Mouse (Mus musculus) embryonic facial prominence, embryonic 11.5 days (tissue): Measurements from ENCODE around the gene Atp8b5. TPM values are rescaled to one million over a fixed set of nuclear protein-coding genes. Genes with fewer than 3 reads are reported as not detected.

Experiments
- ATAC-seq: fragments of 200-750 bp; cut with Nextera tagmentation; replicated peaks from 2 replicates; pipeline ENCODE4 v1.8.0; 2017; ENCODE audit warnings: low read depth; ENCODE audit not compliant: insufficient number of reproducible peaks, low FRiP score, low TSS enrichment
- DNase-seq: peaks from one replicate; pipeline ENCODE4 v3.0.0-alpha.2; 2015; ENCODE audit warnings: low spot score
- H3K27ac ChIP-seq: fragments of 300-500 bp; sonication (generic); replicated peaks from 2 replicates; pipeline ENCODE4 v1.5.1; 2014; ENCODE audit warnings: mild to moderate bottlenecking, low read depth, low read length, control low read depth
- H3K27me3 ChIP-seq: fragments of 300-500 bp; sonication (generic); 2 replicates; pipeline ENCODE4 v1.6.1; 2014; ENCODE audit warnings: mild to moderate bottlenecking, low read length, moderate library complexity, mixed read lengths; ENCODE audit not compliant: control insufficient read depth, insufficient read depth
- H3K36me3 ChIP-seq: fragments of 300-500 bp; sonication (generic); replicated peaks from 2 replicates; pipeline ENCODE4 v1.6.1; 2014; ENCODE audit warnings: low read depth, mild to moderate bottlenecking, low read length, moderate library complexity, mixed read lengths; ENCODE audit not compliant: control insufficient read depth, insufficient read depth
- H3K4me1 ChIP-seq: fragments of 300-500 bp; sonication (generic); 2 replicates; pipeline ENCODE4 v1.6.1; 2014; ENCODE audit warnings: low read length, mixed read lengths; ENCODE audit not compliant: control insufficient read depth, insufficient read depth
- H3K4me2 ChIP-seq: fragments of 300-500 bp; sonication (generic); 2 replicates; pipeline ENCODE4 v1.6.1; 2014; ENCODE audit warnings: low read depth, mild to moderate bottlenecking, control low read depth, low read length, moderate library complexity
- H3K4me3 ChIP-seq: fragments of 300-500 bp; sonication (generic); 2 replicates; pipeline ENCODE4 v1.5.1; 2014; ENCODE audit warnings: low read depth, low read length, control low read depth
- H3K9ac ChIP-seq: fragments of 300-500 bp; sonication (generic); replicated peaks from 2 replicates; pipeline ENCODE4 v1.6.1; 2014; ENCODE audit warnings: mild to moderate bottlenecking, control low read depth, low read length
- H3K9me3 ChIP-seq: fragments of 300-500 bp; sonication (generic); replicated peaks from 2 replicates; pipeline ENCODE4 v1.6.1; 2016; ENCODE audit warnings: mild to moderate bottlenecking, low read length, inconsistent platforms, mixed read lengths; ENCODE audit not compliant: control insufficient read depth
- WGBS: fragments of 180-500 bp; shearing (Covaris S2); extraction: QIAGEN DNeasy Blood & Tissue Kit; methylation state at CpG from one replicate; pipeline ENCODE4 v1.1.7; 2014; 5-methylcytosine and 5-hydroxymethylcytosine counted together
- polyA plus RNA-seq: library from polyadenylated mRNA; unstranded; fragments of >200 nt; fragmentation: Nextera tagmentation; extraction: Ambion mirVana; gene quantifications from 2 replicates; pipeline ENCODE4 v1.2.1, GENCODE M21; 2014

The Atp8b5 gene
- polyA plus RNA-seq, 1 experiment from 2014 or later = 0.58 TPM

DNA sequence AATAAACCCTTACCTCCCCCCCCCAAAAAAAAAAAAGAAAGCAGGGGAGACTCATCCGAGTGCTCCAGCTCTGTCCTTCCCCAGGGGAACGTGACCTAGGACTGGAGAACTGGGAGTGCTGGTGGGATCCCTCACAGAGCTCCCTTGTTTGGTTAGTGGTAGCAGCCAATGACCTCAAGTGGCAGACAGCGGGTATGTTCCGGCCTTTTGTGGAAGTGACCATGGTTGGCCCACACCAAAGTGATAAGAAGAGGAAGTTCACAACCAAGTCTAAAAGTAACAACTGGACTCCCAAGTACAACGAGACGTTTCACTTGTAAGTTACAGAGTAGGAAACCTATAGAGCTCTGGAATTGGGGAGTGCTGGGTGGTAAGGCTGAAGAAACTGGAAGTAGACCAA lies 4.1 kb upstream of the Atp8b5 start:
- Histone ChIP-seq H3K27ac (no peak overlapping the region), H3K4me2 (no peak overlapping the region), H3K27me3 (no peaks in the 10 kb centered on the region), H3K9ac (no peak overlapping the region), H3K4me3 (no peak overlapping the region), H3K36me3 (no peaks in the 10 kb centered on the region), H3K9me3 (no peaks in the 10 kb centered on the region), H3K4me1 (no peaks in the 10 kb centered on the region; the same call in 1 of the 2 replicates)
- 88% methylated on average over 6 of the region's 6 CpGs for WGBS
- ATAC-seq (no peak), DNase-seq (no peak)

DNA sequence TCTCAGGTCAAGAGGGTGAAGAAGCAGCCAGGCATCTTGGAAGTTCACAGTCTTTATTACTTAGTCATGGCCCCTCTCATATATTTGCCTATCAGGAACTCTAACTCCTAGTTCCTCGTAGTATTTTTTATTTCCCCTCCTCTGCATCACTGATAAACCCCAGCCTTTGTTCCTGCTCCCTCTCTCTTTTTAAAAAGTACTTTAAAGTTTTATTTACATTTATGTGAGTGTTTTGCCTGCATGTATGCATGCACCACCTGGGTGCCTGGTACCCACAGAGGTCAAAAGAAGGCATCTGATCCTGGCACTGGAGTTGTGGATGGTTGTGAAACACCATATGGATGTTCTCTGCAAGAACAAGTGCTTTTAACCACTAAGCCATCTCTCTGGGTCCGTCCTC lies 813 bp upstream of the Atp8b5 start:
- Histone ChIP-seq H3K4me2 (no peak overlapping the region), H3K9me3 (no peaks in the 10 kb centered on the region), H3K27me3 (no peaks in the 10 kb centered on the region), H3K4me1 (no peaks in the 10 kb centered on the region), H3K4me3 (no peak overlapping the region), H3K36me3 (no peaks in the 10 kb centered on the region), H3K9ac (no peak overlapping the region), H3K27ac (no peak overlapping the region)
- WGBS = 66% methylated on average over 2 of the region's 2 CpGs
- ATAC-seq (no peak), DNase-seq (no peak)

DNA sequence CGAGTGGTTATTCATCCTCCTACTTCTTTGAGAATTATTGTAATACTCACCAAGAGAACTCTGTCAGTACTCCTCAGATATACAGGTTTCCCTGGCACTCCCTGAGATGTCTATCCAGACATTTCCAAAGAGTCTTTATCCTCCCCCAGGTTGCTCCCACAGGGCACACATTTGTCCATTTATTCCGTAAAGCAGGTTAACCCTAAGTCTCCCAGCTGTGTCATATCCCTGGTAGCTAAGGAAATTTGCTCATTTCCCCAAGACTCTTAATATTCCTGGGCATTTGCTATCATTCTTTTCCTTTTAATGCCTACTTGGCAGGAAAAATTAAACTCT lies 332 bp downstream of the Atp8b5 start:
- DNase-seq (no peak), ATAC-seq (no peak)
- H3K4me3 ChIP-seq = no peak overlapping the region
- H3K4me1 ChIP-seq = no peaks in the 10 kb centered on the region
- H3K9ac ChIP-seq = peak overlapping the region; percentile 59; the same call in 1 of the 2 replicates
- H3K4me2 ChIP-seq = peak overlapping the region; percentile 25
- no peak overlapping the region for H3K27ac ChIP-seq
- H3K27me3 ChIP-seq = no peaks in the 10 kb centered on the region
- H3K9me3 ChIP-seq = no peaks in the 10 kb centered on the region
- 18% methylated on average over 2 of the region's 2 CpGs for WGBS
- no peaks in the 10 kb centered on the region for H3K36me3 ChIP-seq

DNA sequence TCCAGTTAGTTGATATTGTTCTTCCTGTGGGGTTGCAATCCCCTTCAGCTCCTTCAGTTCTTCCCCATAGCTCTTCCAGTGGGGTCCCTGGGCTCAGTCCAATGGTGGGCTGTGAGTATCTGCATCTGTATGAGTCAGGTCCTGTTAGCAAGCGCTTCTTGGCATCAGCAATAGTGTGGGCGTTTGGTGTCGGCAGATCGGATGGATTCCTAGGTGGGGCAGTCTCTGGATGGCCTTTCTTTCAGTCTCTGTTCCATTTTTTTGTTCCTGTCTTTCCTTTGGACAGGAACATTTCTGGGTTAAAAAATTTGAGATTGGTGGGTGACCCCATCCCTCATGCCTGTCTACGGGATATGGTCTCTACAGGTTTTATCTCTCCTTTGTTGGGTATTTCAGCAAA lies 18.5 kb downstream of the Atp8b5 start:
- no peak overlapping the region for H3K4me2 ChIP-seq
- no peaks in the 10 kb centered on the region for H3K27me3 ChIP-seq
- no peaks in the 10 kb centered on the region for H3K4me1 ChIP-seq
- DNase-seq (no peak), ATAC-seq (no peak)
- H3K4me3 ChIP-seq = no peak overlapping the region
- WGBS = 97% methylated on average over 5 of the region's 5 CpGs
- no peaks in the 10 kb centered on the region for H3K9me3 ChIP-seq
- no peak overlapping the region for H3K27ac ChIP-seq
- H3K9ac ChIP-seq = no peak overlapping the region
- no peaks in the 10 kb centered on the region for H3K36me3 ChIP-seq

DNA sequence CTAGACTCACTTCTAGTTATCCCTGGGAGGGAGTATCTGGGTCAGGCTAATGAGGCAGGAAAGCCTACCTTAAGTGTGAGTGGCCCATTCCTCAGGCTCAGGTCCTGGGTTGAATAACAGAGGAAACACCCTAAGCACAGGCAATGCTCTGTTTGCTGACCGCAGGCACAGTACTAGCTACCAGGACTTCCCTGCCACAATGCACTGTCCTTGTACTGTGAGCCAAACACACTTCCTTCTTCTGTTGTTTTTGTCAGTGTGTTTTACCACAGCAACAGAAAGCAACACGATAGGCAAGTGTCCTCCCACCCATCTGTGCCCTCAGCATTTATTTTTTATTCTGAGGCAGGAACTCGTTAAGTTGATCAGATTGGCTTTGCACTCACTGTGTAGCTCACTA lies 20.3 kb downstream of the Atp8b5 start:
- H3K36me3 ChIP-seq = no peaks in the 10 kb centered on the region
- no peak overlapping the region for H3K4me3 ChIP-seq
- no peaks in the 10 kb centered on the region for H3K9me3 ChIP-seq
- no peaks in the 10 kb centered on the region for H3K27me3 ChIP-seq
- no peaks in the 10 kb centered on the region for H3K4me1 ChIP-seq
- no peak overlapping the region for H3K27ac ChIP-seq
- DNase-seq (no peak), ATAC-seq (no peak)
- WGBS = 68% methylated on average over 3 of the region's 3 CpGs
- no peak overlapping the region for H3K9ac ChIP-seq
- H3K4me2 ChIP-seq = no peak overlapping the region

DNA sequence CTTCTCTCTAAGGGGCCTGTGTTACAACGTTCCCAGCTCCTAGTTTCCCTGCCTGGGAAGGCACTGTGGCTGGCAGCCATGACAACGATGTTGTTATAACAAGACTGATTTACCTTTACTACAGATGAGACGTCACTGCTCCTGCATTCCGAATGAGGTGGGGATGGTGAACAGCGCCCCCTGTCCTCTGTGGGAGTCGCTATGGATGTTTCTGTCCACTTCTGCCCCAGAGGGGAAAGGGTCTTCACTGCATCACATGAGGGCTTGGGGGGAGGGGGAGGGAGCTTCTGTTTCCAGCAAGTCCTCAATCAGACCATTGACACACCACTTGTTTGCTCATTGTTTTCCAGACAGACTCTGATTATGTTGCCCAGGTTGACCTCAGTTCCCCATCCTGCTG lies 27.0 kb downstream of the Atp8b5 start:
- DNase-seq = peak; percentile 30
- Histone ChIP-seq H3K4me2 (no peak overlapping the region), H3K4me1 (no peaks in the 10 kb centered on the region), H3K27me3 (no peaks in the 10 kb centered on the region), H3K36me3 (no peaks in the 10 kb centered on the region), H3K9ac (no peak overlapping the region), H3K9me3 (no peaks in the 10 kb centered on the region), H3K4me3 (no peak overlapping the region), H3K27ac (no peak overlapping the region)
- no peak for ATAC-seq
- 35% methylated on average over 6 of the region's 6 CpGs for WGBS

DNA sequence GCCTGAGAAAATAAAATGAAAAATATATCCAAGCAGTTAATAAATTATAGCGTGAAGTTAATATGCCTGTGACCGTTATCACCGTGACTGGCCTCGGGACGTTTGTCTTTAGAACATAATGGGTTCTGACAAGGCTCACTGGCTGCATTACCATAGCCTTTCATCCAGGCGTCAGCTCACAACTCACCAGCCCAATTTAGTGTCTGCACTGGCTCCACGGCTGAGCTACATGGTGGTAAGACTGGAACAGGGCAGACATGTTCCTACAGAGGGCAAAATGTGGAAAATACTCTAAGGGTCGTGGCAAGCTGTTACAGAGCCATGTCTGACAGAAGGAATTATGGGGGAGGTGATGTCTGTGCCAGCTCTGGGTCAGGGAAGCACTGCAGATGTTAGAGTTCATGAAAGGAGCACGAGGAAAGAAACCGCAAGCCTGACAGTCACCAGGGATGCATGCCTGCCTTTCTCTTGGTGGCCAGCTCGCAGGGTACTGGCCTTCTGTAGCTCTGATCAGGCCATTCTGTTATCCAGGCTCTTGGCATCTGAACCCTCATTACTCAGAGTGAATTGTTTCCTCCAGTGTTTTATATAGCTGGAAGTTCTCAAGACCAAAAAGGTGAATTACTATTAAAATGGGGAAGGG lies 42.9 kb downstream of the Atp8b5 start:
- Histone ChIP-seq H3K4me2 (no peak overlapping the region), H3K36me3 (no peaks in the 10 kb centered on the region), H3K27ac (no peak overlapping the region), H3K4me3 (no peak overlapping the region), H3K9me3 (no peaks in the 10 kb centered on the region), H3K4me1 (no peaks in the 10 kb centered on the region), H3K27me3 (no peaks in the 10 kb centered on the region), H3K9ac (no peak overlapping the region)
- no peak for ATAC-seq
- DNase-seq = no peak
- WGBS = 56% methylated on average over 11 of the region's 11 CpGs

DNA sequence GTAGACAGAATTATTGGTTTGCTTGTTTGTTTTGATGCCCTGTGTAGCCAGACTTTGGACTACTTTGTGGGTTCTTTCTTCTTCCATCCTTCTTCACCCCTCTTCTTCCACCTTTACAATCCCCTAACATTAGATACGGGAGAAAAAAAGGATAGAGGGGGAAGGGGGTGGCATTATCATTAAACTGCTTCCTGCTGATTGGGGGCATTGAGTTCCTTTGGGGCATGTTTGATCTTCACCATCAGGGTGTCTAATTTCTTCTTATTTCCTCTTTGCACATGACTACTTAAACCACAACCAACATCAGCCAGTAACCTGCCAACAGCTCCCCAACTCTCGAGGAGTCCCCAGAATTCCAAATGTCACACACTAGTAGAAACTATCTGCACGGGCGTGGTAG lies 54.6 kb downstream of the Atp8b5 start:
- Histone ChIP-seq H3K9ac (no peak overlapping the region), H3K9me3 (no peaks in the 10 kb centered on the region), H3K4me1 (no peaks in the 10 kb centered on the region), H3K27me3 (no peaks in the 10 kb centered on the region), H3K27ac (no peak overlapping the region), H3K4me2 (no peak overlapping the region), H3K36me3 (no peaks in the 10 kb centered on the region), H3K4me3 (no peak overlapping the region)
- DNase-seq (no peak), ATAC-seq (no peak)
- WGBS = 91% methylated on average over 4 of the region's 4 CpGs
